Mouse (Mus musculus): Measurements from ENCODE around the gene Spp1. TPM values are rescaled to one million over a fixed set of nuclear protein-coding genes. Genes with fewer than 3 reads are reported as not detected.
"Not testable (repeated sequence)": the region's sequence is repeated elsewhere in the genome, so short reads cannot be mapped to it uniquely, and the experiment has no call there.

The Spp1 gene
- total RNA-seq, 4 experiments from 2014 or later: 0.75 to 4.6 (median 2.4) TPM

GRCm38 (mm10) chr5:104433968-104434565 lies 851 bp upstream of the Spp1 start:
- no peak for DNase-seq (ENCODE audit: low spot score in 2 of 2)

- DNase-seq (ENCODE audit: low spot score in 2 of 2): no peak
Observed at GRCm38 (mm10) chr5:104436406-104437076, 1.6 kb downstream of the Spp1 start.

- no peak for DNase-seq (ENCODE audit: low spot score in 2 of 2)
Observed at GRCm38 (mm10) chr5:104442396-104442795, 7.5 kb downstream of the Spp1 start.

GRCm38 (mm10) chr5:104442850-104443249 lies 7.9 kb downstream of the Spp1 start:
- no peak for DNase-seq (ENCODE audit: low spot score in 2 of 2)

- no peak for DNase-seq (ENCODE audit: low spot score in 2 of 2)
Observed at GRCm38 (mm10) chr5:104446156-104446555, 11.2 kb downstream of the Spp1 start.

- not testable (repeated sequence) for DNase-seq (ENCODE audit: low spot score in 2 of 2)
Observed at GRCm38 (mm10) chr5:104448346-104448745, 13.4 kb downstream of the Spp1 start.

- no peak for DNase-seq (ENCODE audit: low spot score in 2 of 2)
Observed at GRCm38 (mm10) chr5:104449491-104449890, 14.6 kb downstream of the Spp1 start.

- DNase-seq (ENCODE audit: low spot score in 2 of 2): no peak
Observed at GRCm38 (mm10) chr5:104453075-104453474, 18.2 kb downstream of the Spp1 start.

GRCm38 (mm10) chr5:104454564-104454963 lies 19.6 kb downstream of the Spp1 start:
- no peak for DNase-seq (ENCODE audit: low spot score in 2 of 2)

GRCm38 (mm10) chr5:104458832-104459705 lies 24.2 kb downstream of the Spp1 start, which contains the start of gene Pkd2:
Pkd2 (plus strand) TSS chr5:104459450.
- DNase-seq (ENCODE audit: low spot score in 2 of 2): peak; percentile 55 to 63

GRCm38 (mm10) chr5:104459706-104460455 lies 25.0 kb downstream of the Spp1 start:
- DNase-seq (ENCODE audit: low spot score in 2 of 2): peak in 1 of 2 experiments; percentile 14

- no peak for DNase-seq (ENCODE audit: low spot score in 2 of 2)
Observed at GRCm38 (mm10) chr5:104460456-104460838, 25.5 kb downstream of the Spp1 start.

- no peak for DNase-seq (ENCODE audit: low spot score in 2 of 2)
Observed at GRCm38 (mm10) chr5:104460856-104461255, 25.9 kb downstream of the Spp1 start.

- no peak for DNase-seq (ENCODE audit: low spot score in 2 of 2)
Observed at GRCm38 (mm10) chr5:104465279-104465678, 30.4 kb downstream of the Spp1 start.

GRCm38 (mm10) chr5:104465731-104466130 lies 30.8 kb downstream of the Spp1 start:
- DNase-seq (ENCODE audit: low spot score in 2 of 2): peak; percentile 47 to 63

GRCm38 (mm10) chr5:104466816-104467215 lies 31.9 kb downstream of the Spp1 start:
- DNase-seq (ENCODE audit: low spot score in 2 of 2): no peak

- DNase-seq (ENCODE audit: low spot score in 2 of 2): no peak
Observed at GRCm38 (mm10) chr5:104468586-104468985, 33.7 kb downstream of the Spp1 start.

GRCm38 (mm10) chr5:104470981-104471391 lies 36.1 kb downstream of the Spp1 start:
- no peak for DNase-seq (ENCODE audit: low spot score in 2 of 2)

GRCm38 (mm10) chr5:104472371-104472770 lies 37.5 kb downstream of the Spp1 start:
- DNase-seq (ENCODE audit: low spot score in 2 of 2): no peak

GRCm38 (mm10) chr5:104480367-104480766 lies 45.4 kb downstream of the Spp1 start:
- DNase-seq (ENCODE audit: low spot score in 2 of 2): no peak

GRCm38 (mm10) chr5:104482856-104483255 lies 47.9 kb downstream of the Spp1 start:
- no peak for DNase-seq (ENCODE audit: low spot score in 2 of 2)
